Mouse (Mus musculus): ENCODE results near the gene Golph3l.
"Not testable (repeated sequence)": the region's sequence is repeated elsewhere in the genome, so short reads cannot be mapped to it uniquely, and the experiment has no call there.

Golph3l gene

DNA sequence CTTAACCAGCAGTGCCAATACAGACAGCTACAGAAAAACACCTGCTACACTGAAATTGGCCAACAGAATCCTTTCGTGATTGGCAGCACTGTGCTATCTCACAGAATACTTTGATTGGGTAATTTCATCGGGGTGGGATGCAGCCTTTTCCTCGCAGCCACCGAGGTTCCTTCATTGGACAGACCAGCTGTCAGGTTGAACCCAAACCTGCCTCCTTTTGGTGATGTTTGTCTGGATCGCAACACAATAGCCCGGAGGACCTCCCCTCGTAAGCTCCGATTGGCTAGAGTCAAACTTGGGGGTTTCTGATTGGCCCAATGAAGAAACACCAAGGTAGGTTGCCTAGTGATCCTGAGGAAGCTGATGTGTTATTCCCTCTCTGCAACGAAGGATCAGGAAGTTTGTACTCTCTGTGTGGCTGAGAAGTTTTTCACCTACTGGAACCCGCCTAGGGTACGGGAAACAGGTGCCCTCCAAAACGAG lies at the start of gene Golph3l:
Golph3l (plus strand) TSS at position 331 of the 483 bp plus-strand sequence.
- CTCF ChIA-PET: interaction anchor here (0.6 to 0.8 kb wide), 2 partner anchors 68 to 1022 kb away, joined by 4 read pairs; no protein-coding TSS in a partner anchor

DNA sequence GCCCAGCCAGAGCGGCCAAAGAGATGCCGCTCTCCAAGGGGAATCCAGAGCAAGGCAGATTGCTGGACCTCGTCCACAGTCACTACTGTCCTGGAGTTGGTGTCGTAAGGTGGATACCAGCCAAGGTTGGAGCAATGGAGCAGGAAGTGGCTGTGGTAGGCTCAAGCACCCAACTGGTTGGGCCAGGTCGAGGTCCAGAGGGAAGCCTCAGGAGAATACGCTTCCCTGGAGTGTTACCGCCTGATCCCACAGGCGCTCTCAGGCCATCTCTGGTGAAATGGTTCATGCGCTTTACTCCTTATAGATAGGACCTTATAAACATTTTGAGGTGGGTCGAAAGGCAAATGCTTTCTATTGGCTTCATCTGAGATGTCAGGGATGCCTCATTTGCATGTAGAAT lies 49.8 kb upstream of the Golph3l start:
- CTCF ChIA-PET: interaction anchor here (0.5 kb wide), 1 partner anchor 161 kb away, joined by 12 read pairs; no protein-coding TSS in a partner anchor

DNA sequence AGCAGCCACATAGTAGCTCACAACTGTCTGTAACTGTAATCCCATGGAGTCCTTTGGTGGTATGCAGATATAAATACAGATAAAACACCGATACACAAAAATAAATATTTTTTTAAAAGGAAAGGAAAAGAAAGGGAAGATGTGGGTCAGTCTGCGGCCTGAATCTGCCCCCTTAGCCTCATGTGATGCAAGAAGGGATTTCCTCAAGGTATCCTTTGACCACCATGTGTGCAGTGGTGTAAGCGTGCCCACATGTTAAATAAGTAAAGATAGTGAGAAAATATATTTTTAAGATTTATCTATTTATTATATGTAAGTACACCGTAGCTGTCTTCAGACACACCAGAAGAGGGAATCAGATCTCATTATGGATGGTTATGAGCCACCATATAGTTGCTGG lies 48.9 kb upstream of the Golph3l start:
- CTCF ChIA-PET: no interaction called here

DNA sequence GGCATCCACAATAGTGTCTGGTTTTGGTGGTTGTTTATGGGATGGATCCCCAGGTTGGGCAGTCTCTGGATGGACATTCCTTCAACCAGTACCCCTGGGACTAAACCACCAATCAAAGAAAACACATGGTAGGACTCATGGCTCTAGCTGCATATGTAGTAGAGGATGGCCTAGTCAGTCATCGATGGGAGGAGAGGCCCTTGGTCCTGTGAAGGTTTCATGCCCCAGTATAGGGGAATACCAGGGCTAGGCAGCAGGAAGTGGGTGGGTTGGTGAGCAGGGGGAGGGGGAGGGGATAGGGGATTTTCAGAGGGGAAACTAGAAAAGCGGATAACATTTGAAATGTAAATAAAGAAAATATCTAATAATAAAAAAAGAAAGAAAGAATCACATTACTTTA lies 47.5 kb upstream of the Golph3l start:
- CTCF ChIA-PET: interaction anchor here (0.5 to 1.6 kb wide), 3 partner anchors 9 to 80 kb away, joined by 3 to 24 read pairs (median 6); no protein-coding TSS in a partner anchor

DNA sequence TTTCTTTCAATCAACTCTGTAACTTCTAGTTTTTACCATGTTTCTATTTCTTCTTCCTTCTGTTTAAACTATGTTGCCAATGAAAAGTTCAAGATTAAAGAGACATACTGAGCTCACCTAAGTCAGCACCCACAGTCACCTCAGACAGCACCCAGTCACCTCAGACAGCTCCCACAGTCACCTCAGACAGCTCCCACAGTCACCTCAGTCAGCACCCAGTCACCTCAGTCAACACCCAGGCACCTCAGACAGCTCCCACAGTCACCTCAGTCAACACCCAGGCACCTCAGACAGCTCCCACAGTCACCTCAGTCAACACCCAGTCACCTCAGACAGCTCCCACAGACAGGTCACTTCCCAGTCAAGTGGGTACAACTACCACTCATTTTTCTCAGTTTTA lies 46.6 kb upstream of the Golph3l start:
- CTCF ChIA-PET: no interaction called here

DNA sequence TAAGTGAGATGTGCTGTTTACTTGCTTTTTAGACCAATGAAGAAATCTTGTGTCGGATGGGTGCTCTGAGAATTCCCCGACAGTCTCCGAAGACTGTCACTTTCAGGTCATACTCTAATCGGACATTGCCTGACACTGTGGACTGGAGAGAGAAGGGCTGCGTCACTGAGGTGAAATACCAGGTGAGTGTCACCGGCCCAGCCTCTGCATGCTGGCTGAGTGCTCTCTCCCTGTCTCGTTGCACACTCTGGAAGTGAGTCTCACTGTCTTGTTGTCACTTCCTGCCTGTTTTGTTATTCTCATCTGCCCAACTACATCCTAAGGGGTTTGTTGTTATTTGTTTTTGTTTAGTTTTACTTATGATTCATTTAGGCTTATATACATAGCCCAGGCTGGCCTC lies 45.8 kb upstream of the Golph3l start:
- CTCF ChIA-PET: interaction anchor here (0.6 kb wide), 1 partner anchor 24 kb away, joined by 3 read pairs; no protein-coding TSS in a partner anchor

DNA sequence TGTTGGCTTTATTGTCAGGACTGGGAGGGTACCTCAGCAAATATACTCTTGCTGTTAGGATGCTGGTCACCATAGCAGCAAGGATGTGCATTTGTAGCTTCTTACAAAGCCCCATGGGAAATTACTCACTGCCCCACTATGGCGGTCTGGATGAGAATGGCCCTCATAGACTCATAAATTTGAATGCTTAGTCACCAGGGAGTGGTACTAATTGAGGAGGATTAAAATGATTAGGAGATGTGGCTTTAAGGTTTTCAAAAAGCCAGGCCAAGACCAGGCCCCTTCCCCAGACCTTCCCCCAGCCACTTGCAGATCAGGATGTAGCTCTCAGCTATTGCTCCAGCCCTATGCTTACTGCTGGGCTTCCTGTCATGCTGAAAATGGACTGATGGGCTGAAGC lies 38.6 kb upstream of the Golph3l start:
- CTCF ChIA-PET: interaction anchor here (0.6 to 1.3 kb wide), 3 partner anchors 9 to 891 kb away, joined by 3 to 16 read pairs (median 6); no protein-coding TSS in a partner anchor

DNA sequence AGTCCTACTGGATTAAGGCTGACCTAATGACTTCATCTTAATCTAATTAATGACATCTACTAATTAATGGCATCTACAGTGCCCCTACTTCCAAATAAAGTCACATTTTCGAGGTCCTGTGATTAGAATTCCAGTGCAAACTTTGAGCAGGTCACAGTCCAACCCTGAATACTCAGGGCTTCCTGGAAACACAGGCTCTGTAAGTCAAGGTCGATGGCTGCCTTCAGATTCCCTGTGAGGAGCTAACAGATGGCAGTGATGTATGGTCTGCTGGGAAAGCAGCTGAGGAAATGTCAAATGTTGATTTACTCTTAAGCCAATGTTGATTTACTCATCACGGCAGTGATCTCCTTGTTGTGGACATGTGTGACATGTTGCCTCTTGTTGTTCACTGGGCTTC lies 34.7 kb upstream of the Golph3l start:
- CTCF ChIA-PET: no interaction called here

DNA sequence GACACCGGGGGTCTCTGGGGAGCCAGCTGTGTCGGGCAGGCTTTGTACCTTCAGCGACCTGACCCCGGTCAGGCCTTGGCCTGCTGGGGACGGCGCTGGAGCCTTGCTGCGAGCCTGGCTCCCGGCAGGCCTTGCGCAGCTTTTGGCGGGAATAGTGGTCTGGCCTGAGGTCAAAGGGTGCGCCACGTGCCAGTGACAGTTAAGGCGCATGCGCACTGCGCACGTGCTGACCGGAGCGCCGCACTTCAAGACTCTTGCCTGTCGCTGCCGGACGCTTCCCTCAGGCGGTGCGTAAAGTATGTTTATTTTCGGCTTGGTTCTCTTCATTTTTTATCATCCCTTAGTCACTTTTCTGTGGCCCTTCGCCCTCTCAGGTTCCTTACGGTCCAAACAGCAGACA lies 29.3 kb upstream of the Golph3l start, which contains the start of gene Hormad1:
Hormad1 (plus strand) TSS at position 241 of the 400 bp plus-strand sequence.
- CTCF ChIA-PET: no interaction called here

DNA sequence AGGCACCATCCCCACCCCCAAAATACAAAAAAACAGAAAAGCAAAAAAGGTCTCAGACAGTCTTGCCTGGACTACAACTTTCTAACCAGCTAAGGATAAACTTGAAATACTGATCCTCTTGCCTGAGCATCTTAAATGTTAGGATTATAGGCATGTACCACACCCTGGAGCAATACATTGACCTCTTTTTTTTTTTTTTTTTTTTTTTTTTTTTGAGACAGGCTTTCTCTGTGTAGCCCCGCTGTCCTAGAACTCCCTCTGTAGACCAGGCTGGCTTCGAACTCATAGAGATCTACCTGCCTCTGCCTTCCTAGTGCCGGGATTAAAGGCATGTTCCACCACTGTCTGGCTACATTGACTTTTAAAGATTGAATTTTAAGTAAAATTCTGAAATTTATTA lies 28.0 kb upstream of the Golph3l start:
- CTCF ChIA-PET: interaction anchor here (0.5 kb wide), 2 partner anchors 10 to 433 kb away, joined by 4 read pairs; no protein-coding TSS in a partner anchor

DNA sequence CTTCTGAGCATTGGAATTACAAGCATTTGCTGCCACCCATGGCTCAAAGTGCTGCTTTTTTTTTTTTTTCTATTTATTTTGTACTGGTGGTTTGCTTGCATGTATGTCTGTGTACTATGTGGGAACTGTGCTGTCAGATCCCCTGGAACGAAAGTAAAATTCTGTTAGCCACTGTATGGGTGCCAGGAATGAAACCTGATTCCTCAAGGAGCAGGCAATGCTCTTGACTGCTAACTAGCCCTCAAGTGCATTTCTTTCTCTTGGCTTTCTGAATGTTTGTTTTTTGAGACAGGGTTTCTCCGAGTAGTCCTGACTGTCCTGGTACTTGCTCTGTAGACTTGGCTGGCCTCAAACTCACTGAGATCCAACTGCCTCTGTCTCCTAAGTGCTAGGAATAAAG lies 26.9 kb upstream of the Golph3l start:
- CTCF ChIA-PET: no interaction called here

DNA sequence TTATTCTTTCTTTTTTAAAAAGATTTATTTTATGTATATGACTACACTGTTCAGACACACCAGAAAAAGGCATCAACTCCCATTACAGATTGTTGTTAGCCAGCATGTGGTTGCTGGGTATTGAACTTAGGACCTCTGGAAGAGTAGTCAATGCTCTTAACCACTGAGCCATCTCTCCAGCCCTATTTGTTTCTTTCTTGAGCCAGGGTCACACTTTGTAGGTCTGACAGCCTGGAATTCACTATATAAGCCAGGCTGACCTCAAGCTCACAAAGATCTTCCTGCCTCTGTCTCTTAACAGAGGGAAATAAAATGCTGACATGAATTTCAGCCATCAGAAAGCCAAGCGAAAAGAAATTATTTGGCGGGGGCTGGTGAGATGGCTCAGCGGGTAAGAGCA lies 19.1 kb upstream of the Golph3l start:
- CTCF ChIA-PET: interaction anchor here (0.7 kb wide), 1 partner anchor 132 kb away, joined by 8 read pairs; no protein-coding TSS in a partner anchor

DNA sequence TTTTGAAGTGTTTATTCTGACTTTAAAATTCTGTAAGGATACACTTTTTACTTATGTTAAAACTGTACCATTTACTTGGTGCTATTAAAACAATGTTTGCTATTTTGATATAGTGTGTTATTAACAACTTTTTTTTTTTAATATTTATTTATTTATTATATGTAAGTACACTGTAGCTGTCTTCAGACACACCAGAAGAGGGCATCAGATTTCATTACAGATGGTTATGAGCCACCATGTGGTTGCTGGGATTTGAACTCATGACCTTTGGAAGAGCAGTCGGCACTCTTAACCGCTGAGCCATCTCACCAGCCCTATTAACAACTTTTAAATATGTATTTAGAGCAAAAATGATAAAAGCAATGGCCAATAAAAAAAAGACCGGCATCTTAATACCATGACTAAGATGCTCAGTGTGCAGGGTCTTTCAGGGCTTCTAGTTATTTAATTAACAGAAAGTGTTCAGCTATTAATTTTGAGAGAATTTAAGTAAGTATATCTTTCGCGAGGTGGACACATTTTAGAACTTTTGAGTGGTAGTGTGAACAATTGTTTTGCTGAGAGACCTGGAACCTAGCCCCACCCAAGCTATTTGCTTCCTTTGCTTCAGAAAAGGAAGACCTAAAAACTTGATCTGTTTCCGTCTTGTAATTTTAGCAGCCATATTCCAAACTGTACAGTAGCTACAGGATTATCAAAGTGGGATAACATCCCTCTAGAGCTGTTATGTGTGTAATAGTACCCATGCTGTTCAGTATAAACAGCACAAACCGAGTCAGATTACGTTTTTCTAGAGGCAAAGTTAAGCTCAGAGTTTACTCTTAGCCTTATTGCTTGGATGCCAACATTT lies 755 bp upstream of the Golph3l start:
- CTCF ChIA-PET: interaction anchor here (0.6 to 0.8 kb wide), 2 partner anchors 67 to 1022 kb away, joined by 4 read pairs; no protein-coding TSS in a partner anchor

DNA sequence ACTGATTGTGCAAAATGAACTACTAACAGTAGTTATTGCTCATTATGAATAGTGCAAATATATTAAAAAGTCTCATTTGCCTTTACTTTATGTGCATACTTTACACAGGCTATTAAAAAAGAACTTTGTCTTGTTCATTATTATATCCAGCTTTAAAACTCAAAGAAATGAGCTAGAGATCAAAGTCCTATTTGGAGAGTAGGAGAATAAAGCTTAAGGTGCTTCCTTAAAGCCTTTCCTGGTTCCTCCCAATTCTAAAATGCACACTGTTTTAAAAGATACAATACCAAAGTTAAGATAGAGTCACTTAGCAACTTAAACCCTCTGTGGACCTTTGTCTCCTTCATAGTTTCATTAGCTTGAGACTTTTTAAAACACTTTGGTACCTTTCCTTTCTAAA lies 10.0 kb downstream of the Golph3l start:
- CTCF ChIA-PET: interaction anchor here (0.7 to 1.2 kb wide), 2 partner anchors 13 to 17 kb away, joined by 3 to 6 read pairs; no protein-coding TSS in a partner anchor

DNA sequence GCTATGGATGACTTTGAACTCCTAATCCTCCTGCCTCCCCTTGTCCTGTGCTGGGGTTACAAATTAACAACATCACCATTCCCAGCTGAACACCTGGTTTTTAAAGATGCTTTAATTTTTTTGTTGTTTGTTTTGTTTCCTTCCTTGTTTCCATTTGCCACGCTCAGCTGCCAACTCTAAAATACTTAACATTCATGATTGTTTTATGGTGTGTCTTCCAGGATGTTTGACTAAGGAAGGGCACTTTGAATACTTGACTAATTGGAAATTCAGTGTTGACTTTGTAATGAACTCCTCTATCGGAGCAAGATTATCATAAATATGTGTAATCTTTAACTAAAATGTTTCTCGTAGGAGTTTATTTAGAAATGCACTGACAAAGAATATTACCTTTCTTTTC lies 12.6 kb downstream of the Golph3l start:
- CTCF ChIA-PET: no interaction called here

DNA sequence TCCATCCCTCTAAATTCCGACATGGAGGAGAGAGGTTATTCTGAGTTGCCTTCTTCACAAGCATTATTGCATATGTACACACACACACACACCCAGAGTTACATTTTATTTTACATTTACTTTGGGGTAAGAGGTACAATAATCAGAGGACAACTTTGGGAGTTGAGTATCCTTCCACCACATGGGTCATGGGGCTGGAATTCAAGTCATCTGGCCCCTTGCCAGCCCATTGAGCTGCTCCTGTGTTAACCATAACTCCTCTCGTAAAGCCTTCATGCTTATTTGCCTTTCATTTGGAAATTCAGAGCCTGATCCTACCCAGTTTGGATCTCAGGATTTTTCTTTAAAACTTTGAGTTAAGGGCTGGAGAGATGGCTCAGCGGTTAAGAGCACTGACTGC lies 17.4 kb downstream of the Golph3l start:
- CTCF ChIA-PET: no interaction called here

DNA sequence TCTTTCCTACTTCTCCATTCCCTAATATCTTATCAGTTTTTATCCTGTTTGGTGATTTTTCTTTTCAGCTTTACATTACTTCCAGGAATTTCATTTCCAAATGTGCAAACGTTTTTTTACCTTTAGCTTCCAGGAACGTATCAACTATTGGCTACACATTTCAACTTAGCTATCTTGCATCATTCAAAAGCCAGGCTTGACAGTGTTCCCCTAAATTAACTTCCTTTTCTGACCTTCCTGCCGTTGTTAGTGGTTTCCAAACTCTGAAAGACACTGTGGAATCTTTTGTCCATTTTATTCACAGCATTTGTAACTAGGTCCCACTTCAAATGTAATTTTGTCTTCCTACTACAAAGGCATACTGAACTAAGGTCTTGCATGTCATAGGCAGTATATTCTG lies 20.5 kb downstream of the Golph3l start:
- CTCF ChIA-PET: no interaction called here

DNA sequence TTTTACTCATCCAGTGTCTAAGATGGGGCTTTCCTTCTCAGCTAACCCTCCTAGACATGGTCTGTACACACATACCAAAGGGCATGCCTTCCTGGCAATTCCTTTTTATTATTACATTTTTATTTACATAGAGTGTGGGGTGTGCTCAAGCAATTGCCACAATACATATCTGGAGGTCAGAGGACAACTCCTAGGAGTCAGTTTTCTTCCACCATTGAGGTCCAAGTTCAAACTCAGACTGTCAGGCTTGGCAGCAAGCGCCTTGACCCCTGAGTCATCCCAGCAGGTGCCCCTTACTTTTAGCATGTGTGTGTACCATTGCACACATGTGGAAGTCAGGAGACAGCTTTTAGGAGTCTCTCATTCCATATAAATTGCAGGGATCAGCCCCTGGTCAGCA lies 25.3 kb downstream of the Golph3l start:
- CTCF ChIA-PET: no interaction called here

DNA sequence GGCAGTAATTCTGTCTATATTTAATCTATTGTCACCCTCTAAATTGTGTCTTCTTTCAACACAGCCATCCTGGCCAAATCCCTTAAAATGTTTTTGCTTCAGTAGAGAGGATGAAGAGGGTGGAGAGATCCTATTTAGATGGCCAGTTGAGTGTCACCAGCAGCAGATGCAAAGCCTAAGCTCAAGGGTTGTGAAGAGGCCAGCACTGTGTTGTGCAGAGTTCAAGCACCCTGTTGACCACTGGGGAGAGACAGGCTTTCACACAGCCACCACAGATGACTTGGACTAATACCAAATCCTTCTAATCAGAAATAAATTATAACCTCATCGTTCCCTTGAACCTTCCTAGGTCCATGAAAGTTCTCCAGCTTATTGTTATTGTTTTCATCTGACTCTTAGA lies 29.8 kb downstream of the Golph3l start:
- CTCF ChIA-PET: no interaction called here

DNA sequence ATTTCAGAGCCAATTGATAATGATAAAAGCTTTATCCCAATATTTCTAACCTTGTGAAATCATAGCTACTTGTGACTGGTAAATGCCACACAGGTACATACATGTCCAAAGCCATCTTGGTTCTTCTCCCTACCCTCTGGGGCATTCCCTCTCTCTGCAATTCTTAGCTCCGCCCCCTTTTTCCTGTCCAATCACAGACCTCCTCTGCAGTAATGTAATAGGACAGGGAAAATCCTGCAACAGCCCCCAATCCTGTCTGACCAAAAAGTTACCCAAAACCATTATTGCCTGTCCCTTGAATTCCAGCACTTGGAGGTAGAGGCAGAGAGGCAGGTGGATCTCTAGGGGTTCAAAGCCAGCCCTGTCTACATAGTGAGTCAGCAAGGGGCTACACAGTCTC lies 32.5 kb downstream of the Golph3l start:
- CTCF ChIA-PET: interaction anchor here (0.6 to 0.7 kb wide), 4 partner anchors 94 to 175 kb away, joined by 9 to 18 read pairs (median 13); partner anchors contain the start of gene Ctss

DNA sequence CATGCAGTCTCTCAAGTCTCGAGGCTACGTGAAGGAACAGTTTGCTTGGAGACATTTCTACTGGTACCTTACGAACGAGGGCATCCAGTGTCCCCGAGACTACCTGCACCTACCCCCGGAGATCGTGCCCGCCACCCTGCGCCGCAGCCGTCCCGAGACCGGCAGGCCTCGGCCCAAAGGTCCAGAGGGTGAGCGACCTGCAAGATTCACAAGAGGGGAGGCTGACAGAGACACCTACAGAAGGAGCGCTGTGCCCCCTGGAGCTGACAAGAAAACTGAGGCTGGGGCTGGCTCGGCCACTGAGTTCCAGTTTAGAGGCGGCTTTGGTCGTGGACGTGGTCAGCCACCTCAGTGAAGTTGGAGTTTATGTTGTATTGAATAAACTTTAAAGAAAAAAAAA lies 33.7 kb downstream of the Golph3l start:
- CTCF ChIA-PET: not testable (repeated sequence)

DNA sequence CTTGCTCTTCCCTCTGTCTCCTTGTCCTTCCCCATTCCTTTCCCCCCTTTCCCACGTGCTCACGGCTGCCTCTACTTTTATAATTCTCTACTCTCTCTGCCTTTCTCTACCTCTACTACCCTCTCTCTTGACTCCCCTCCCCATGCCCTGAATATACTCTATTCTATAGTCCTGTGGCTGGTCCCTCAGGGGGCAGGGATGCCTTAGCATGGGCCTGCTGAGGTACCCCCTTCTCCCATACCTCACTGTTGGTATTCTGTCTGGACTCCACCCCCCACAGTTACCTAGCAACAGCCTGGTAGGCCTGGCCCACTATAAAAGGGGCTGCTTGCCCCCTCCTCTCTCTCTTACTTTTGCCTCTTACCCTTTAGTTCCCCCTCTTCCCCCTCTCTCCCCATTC lies 34.8 kb downstream of the Golph3l start:
- CTCF ChIA-PET: interaction anchor here (0.7 kb wide), 1 partner anchor 41 kb away, joined by 8 read pairs; no protein-coding TSS in a partner anchor

DNA sequence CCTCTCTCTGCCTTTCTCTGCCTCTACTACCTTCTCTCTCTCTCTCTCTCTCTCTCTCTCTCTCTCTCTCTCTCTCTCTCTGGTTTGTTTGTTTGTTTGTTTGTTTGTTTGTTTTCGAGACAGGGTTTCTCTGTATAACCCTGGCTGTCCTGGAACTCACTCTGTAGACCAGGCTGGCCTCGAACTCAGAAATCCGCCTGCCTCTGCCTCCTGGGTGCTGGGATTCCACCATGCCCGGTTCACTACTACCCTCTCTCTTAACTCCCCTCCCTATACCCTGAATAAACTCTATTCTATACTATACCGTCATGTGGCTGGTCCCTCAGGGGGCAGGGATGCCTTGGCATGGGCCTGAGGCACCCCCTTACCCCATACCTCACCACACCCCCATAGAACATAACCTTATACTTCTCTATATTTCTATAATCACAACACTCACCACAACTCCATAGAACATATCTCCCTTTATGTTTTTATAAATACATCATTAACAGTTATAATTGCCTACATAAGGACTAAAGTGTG lies 35.3 kb downstream of the Golph3l start:
- CTCF ChIA-PET: not testable (repeated sequence)
